Mouse (Mus musculus) neutrophil, adult 65 days (primary cell): ENCODE data around the gene Rad51ap1. TPM values are rescaled to one million over a fixed set of nuclear protein-coding genes. Genes with fewer than 3 reads are reported as not detected.

Source experiments
- total RNA-seq: library from RNA; stranded (reverse); gene quantifications from 2 replicates; pipeline ENCODE4 v1.2.4, GENCODE M21; 2023

The Rad51ap1 gene
- 11.9 and 14.3 TPM in 2 replicates for total RNA-seq

GRCm38 (mm10) chr6:126939487-126940171, at the start of gene Rad51ap1, which contains the start of gene D6Wsu163e:
Rad51ap1 (minus strand) TSS chr6:126939587.
D6Wsu163e (plus strand) TSS chr6:126939962.

GRCm38 (mm10) chr6:126921111-126921881, 18.1 kb downstream of the Rad51ap1 start, which contains the start of gene Dyrk4:
Dyrk4 (minus strand) TSS chr6:126921839.

Other genes starting within 250 kb of the Rad51ap1 start
- gene Kcna6, start 198.9 kb downstream of the Rad51ap1 start, total RNA-seq, result not detected in 2 replicates
- gene Ndufa9, start 90.5 kb downstream of the Rad51ap1 start, total RNA-seq, result 31.5 and 39.6 TPM in 2 replicates
- gene Akap3, start 86.5 kb downstream of the Rad51ap1 start, total RNA-seq, result not detected in 2 replicates
- not detected in 2 replicates for gene Dyrk4, start 17.7 kb downstream of the Rad51ap1 start, total RNA-seq
- gene D6Wsu163e, start 375 bp upstream of the Rad51ap1 start, total RNA-seq, result 19.3 and 21.1 TPM in 2 replicates
- not detected in 2 replicates for gene Fgf6, start 76.0 kb upstream of the Rad51ap1 start, total RNA-seq
- gene Fgf23, start 133.3 kb upstream of the Rad51ap1 start, total RNA-seq, result not detected in 2 replicates
- 2.9 and 3.6 TPM in 2 replicates for gene Tigar, start 170.0 kb upstream of the Rad51ap1 start, total RNA-seq
- 16.4 and 21.6 TPM in 2 replicates for gene Ccnd2, start 212.6 kb upstream of the Rad51ap1 start, total RNA-seq